Mouse (Mus musculus) layer of hippocampus, postnatal 25 days (tissue): ENCODE measurements at regions not wholly inside any gene's neighbourhood (a gene's known extent, or its start where the extent isn't known, plus 50 kb on each side); places are given as distances from the start of the nearest gene placed in this dataset.
A peak's percentile ranks its signal among the peaks of the same experiment; 100 is the strongest.

Source experiments
- DNase-seq, 2 experiments: peaks; one replicate each; pipeline ENCODE4 v3.0.0; 2022; ENCODE audit warnings: mixed read lengths in 2 of 2, low spot score in 1 of 2; ENCODE audit errors: extremely low spot score in 1 of 2

DNA sequence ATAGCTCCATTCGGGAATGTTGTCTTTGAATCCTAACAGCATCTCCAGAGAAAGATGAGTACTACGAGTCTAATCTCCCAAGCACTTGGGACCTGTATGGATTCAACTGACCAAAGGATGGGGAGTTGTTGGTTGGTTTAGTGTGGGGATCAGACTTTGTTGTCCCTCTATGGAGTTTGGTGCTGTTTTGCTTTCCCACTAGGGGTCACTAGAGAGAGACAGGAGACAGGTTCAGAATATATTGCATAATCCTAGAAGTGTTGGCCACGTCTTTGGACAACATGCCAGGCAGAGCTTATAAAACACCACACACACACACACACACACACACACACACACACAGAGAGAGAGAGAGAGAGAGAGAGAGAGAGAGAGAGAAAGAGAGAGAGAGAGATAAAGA lies 118.6 kb upstream of the Ercc6l2 start:
- DNase-seq = no peak

DNA sequence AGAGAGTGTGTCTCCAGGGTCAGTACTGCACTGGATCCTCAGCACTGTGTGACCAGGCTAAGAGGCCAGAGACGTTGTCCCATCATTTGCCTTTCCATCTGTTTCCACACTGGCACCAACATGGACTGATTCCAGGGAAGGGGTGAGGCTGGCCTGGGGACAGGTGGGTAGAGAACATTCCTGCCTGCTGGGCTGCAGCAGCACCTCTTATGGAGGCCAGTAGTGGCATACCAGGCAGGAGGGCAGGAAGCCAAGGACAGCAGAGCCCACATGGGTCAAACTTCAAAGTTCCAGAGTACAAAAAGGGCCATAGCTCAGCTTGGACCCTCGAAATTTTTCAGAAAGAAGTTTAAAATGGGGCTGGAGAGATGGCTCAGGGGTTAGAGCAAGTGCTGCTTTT lies 115.4 kb upstream of the Ercc6l2 start:
- no peak for DNase-seq

DNA sequence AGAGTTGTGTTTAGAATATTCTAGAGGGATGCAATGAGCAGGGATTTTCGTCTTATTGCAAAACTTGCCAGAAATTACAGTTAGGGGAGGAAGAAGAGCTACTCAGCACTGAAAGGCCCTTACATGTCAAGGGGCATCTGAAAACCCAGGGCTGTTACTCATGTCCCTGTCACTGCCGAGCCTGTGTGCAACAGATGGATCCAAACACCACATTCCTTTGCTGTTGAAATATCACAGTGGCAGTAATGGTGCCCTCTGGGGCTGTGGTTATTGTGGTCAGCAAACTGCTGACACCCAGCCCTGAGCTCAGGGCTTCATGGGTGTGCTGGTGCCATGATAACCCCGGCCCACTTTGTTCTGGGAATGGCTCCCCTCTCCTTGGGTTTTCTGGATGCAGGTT lies 114.3 kb upstream of the Ercc6l2 start:
- DNase-seq = no peak

DNA sequence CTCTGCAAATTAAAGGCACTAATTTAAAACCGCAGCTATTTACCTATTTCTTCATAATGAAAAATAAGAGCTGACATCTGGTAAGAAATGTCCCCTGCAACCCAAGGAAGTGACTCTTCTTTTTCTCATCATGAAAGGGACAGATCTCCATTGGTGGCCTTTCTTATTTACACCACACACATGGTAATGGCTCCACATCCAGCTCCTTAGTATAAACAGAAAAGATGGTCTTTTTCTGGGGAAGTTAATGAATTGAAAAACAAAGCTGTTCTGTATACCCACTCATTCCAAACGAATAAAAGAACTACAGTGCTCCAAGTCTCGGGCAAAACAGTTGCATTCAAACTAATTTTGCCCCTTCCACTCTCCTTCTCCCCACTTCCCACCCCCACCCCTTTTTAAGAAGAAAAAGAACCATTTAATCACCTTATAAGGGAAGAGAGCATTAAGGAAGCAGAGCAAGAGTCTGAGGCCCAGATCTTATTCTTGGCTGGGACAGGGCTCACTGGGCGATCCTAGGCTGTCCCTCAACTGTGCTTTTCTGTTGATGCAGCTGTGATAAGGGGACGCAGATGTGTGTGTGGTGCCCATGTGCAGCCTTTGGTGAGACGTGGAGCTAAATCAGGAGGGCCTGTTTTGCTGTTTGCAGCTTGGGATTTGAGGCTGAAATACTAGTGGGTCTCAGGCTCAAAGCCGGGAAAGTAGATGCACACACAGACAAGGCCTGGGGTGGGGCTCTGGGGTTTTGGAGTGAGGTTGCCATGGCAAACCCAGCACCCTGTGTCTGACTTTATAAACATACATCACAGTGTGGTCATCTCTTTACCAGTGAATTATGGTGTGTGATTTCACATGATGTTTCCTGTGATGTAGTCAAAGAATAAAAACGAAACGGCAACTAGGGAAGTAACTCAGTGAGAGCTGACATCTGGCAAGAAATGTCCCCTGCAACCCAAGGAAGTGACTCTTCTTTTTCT lies 113.6 kb upstream of the Ercc6l2 start:
- DNase-seq = no peak

DNA sequence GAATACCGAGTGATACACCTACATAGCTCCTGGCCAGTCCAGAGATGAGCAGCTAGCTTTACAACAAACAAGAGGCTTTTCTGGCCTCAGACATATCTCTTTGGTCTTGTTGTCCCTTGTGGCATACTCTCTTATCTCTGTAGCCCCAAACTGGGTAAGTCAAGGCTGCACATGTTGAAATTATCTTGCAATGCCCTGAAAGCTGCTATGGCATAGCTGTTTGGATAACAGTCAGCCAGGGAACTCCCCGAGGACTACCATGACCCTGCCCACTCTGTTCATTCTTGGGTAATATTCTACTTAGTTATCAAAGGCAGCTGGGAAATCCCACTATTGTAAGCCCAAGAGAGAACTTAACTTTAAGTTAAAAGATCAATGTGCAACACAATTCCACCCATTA lies 106.5 kb upstream of the Ercc6l2 start:
- no peak for DNase-seq

DNA sequence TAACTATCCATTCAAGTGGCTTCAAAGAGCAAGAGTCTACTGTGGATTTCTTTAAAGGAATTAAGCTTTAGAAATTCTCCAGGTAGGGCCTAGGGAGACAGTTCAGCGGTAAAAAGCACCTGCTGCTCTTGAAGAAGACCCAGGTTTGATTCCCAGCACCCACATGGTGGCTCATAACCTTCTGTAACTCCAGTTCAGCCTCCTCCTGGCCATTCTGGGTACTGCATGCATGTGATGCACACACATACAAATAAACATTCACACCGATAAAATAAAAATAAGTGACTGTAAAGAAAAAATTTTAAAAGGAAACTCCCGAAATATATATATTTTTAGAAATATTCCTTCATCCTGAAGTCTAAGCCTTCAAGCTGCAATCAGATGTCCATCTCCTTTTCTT lies 101.9 kb upstream of the Ercc6l2 start:
- DNase-seq = no peak

DNA sequence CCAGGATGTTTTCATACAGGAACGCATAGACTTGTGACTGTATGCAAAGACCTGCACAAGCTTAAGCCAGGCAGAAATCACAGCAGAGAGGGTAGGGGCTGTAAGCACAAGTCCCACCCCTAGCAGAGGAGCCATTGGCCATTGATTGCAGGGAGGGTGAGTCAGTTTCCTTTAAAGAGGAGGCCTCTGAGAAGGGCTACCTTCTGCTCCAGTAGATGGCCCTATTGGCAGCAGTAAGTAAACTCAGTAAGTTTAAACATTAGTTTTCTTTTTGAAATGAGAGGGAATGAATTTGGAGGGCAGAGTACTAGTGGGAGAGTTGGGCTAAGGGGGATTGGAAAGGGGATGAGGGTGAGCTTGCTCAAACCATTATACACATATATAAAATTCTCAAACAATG lies 98.5 kb upstream of the Ercc6l2 start:
- no peak for DNase-seq

DNA sequence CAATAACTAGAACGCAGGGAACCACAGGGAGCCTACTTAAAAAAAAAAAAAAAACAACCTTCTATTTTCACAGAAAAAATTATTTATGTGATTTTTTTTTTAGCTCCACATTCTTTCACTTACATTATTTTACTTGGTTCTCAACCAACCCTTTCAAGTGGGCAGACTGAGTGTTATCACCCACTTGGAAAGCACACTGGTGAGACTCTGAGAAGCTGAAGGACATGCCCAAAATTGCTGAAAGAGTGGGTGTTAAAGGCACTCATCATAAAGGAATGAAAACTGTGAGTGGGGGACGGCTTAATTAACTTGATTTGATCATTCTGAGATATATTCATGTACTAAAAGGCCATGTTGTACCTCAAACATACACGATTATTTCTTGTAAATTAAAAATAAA lies 97.8 kb upstream of the Ercc6l2 start:
- DNase-seq = no peak

DNA sequence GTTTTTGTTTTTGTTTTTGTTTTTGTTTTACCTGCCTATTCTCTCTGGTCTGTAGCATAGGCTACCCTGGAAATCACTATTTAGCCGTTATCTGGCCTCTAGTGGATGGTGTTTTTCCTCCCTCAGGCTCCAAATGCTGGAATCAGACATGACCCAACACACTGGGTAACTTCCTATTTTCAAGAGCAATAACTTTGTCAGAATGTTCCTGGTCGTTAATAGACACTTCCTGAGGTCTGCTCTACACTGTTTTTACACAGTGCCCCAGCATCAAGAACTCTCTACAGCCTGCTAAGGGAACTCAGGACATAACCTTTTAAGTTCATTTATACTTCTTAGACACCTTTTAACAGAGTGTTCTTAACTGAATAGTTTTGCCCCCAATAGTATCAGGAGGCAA lies 96.3 kb upstream of the Ercc6l2 start:
- no peak for DNase-seq

DNA sequence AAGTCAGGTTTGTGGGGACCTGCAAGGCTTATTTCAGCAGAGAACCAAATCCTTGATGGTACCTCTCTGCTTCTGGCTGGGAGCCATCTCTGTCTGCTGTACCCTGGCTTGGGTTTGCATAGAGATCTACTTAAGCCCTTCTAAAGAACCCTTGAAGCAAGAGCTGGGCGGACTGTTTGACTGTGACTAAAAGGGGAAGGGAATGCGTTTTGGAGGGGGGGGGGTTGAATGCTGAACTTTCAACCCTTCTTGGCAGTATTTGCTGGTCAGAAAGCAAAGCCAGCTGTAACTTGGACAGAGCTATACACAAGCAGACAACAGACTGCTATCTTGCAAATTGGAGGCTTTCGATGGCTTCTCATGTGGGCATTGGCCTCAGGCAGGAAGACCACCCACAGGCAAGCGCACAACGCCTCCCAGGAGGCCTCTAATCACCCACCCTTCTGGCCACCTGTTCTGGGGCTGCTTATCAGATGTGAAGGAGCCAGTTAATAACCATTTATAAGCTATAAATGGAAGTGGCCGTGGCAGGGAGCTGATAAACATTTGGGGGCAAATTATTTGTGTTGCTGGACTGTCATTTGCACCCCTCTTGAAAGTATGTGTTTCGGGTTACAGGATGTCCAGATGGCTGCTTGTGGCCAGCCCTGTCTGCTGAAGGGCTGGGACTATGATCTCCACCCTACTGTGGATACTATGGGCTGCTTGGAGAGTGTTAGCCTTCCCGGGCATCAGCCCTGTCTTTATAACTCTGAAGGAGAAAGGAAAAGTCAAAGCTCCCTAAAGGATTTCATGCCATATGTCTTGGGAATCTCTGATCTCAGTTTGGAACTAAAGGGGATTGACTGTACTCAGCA lies 95.5 kb upstream of the Ercc6l2 start:
- no peak for DNase-seq

DNA sequence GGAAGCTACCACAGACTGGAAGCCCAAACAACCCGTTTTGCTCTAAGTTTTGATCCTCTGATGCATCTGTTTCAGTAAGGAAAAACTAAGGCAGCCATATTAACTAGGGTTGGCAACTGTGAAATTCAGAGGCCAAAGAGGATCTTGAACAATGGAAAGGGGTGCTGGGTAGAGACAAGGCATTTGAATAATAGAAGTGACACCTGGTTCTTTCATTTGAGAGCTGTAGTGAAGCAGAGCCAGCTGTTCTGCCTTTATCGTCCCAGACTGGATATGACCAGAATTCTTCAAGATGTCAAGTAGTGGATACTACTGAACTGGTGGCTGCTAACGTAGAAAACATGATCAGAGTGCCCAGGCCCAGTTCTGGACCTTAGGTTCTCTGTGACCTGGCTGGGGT lies 94.4 kb upstream of the Ercc6l2 start:
- no peak for DNase-seq

DNA sequence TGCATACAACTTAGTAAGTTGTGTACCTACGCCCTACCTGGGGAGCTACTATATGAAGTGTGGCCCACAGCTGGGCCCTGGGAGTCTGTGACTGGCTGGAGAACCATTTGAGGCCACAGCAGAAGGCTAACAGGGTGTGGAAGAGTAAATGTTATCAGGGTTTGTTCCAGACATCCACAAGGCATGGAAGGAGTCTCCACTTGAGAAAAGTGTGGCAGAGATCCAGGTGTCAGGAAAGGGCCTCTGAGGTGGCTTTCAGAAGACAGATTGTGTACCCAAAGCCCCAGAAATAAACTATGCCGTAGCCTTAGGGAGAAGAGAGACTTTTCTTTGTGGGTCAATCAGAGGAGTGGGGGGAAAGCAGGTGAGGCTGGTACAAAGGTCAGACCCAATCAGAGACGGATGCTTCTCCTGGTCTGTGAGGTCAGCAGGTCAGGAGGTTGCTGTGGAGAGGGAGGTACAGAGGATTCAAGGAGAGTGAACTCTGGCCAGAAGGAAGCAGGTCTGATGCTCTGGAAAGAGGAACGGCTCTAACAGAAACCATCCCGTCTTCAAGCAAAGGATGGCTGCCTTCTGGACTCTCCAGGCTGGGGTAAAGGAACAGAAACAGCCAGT lies 93.9 kb upstream of the Ercc6l2 start:
- no peak for DNase-seq

DNA sequence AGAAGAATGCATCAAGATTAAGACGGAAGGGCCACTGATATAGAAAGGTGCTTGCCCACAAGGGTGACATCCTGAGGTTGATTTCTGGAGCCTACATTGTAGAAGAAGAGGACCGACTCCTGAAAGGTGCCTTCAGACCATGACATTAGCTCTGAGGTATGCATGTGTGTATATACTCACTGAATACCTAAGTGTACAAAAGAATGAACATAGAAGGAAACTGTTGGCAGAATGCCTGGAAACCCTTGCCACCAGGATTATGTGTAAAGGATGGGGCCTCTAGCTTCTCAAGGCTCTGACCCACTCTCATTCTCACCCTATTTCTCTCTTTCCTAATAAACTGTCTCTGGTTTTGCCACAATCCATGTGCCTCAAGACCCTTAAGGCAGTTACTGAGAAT lies 90.7 kb upstream of the Ercc6l2 start:
- DNase-seq = no peak

DNA sequence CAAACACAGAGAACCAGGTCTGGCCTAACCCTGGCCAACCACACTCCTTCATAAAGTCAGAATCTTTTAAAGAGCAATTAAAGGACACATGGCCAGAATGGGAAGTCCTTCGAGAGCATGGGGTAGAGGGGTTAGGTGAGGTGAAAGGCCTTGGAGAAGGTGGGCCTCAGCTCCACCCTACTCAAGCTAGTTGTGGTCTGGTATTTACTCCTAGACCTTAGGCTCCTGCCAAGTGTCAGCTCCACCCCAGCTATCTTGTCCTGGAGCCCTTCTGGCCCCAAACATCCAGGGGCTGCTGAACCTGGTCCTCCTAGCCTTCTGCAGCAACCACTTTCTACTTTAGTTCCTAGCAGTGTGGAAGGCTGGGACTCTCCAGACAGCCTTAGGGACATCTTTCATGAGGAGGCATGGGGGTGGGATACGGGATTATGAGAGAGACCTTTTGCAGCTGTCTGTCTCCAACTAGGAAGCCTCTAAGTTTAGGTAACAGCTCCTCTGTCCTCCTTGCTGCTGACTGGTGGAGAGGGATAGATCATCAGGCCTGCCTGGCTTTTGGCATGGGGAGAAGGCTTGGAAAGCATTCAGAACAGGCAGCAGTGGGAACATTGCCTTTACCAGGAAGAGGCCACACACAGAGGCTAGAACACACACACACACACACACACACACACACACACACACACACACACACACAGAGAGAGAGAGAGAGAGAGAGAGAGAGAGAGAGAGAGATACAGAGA lies 90.0 kb upstream of the Ercc6l2 start:
- no peak for DNase-seq

DNA sequence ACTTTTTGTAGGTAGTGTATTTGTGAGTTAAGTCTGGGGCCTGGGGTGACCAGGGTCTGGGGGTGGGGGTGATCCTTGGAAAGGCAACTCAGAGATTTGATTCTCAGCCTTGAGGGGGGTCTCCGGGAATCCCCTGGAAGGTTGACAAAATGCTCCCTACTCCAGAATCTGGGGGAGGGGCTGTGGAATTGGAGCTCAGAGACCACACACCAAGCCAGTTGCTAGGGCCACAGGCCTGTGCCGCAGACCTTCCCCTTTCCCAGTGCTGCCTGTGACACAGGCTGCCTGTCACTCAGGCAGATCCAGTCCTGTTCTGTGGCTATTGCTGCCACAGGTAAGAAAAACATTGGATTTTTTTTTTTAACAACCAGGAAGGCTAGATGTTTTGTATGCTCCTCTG lies 89.0 kb upstream of the Ercc6l2 start:
- DNase-seq = no peak

DNA sequence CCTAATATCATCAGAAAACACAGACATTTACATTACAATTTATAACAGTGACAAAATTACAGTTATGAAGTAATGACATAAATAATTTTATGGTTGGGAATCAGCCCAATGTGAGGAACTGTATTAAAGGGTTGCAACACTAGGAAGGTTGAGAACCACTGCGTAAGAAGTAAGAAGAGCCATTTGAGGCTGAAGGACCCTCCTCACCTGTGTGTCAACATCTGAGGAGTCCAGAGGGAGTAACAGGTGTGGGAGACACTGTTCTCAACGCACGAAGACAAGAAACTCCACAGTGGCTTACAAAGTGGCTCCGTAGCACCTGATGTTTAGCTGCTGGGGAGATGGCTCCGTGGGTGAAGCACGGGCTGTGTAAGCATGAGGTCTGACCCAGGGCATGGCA lies 88.5 kb upstream of the Ercc6l2 start:
- DNase-seq = no peak

DNA sequence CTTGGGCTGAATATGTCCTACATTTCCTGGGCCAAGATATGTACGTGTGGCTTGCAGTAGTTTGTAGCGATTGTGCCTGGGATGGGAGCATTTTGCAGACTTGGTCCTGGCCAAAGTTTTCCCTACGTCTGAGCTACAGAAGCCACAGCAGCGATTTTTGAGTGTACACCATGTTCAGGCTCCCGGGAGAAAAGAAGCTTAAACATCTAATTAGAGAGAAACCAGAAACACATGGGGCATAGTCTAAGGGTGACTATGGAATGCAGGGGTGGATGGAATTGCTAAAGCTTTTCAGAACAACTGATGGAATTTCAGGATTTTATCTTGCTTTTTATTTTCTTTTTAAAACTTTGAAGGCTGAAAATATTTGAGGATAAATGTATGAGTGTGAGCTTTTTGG lies 79.3 kb upstream of the Ercc6l2 start:
- no peak for DNase-seq

DNA sequence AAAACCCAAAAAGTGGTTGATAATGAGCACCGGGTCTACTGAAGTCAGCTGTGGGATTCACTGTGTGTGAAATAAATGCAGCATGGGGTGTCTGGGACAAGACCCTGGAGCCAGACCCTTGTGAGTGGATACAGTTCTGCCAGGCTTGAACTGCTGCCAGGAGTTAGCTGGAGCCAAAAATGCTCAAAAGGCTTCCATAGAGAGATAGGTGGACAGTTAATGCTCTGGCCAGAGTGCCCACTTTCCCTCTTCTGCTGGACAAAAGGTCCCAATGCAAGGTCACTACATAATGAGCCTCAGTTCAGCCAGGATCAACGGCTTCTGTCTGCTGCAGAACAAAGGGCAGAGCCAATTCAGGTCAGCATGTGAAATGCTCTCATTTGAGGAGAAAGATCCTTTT lies 73.2 kb upstream of the Ercc6l2 start:
- DNase-seq = peak in 1 of 2 experiments; percentile 25

DNA sequence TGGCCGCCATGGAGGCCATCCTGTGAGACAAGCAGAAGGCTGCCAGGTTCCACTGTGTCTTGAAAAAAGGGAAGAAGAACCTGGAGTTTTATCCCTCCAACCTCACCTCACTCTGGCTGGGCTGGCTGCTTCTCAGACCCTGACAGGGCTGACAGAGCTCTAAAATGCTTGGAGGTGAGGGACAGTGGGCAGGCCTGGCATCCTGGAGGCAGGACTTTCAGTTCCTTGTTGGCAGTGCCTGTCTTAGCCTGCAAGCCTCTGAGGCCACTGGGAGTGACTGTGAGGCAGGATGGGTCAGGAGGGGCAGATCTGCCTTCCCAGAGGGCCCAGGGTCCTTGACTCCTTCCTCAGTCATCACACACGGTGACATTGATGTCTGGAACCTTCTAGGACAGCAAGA lies 66.3 kb upstream of the Ercc6l2 start:
- DNase-seq = no peak

DNA sequence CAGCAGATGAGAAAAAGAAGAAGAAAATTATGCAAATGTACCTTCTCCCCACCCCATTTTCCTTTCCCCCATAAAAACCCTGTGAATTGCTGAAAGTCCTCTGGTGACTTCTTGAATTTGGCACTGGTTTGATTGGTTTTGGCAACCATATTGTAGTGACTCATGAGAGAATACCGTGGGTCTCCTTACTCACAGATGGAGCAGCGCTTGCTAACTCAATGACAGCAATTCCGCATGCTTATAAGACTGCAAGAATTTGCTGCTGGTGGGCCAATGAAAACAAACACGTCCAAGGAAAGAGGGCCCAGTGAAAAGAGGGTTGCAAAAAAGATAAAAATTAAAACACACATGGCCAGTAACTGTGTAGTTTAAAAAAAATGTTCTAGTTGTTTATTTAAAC lies 65.0 kb upstream of the Ercc6l2 start:
- DNase-seq = no peak

DNA sequence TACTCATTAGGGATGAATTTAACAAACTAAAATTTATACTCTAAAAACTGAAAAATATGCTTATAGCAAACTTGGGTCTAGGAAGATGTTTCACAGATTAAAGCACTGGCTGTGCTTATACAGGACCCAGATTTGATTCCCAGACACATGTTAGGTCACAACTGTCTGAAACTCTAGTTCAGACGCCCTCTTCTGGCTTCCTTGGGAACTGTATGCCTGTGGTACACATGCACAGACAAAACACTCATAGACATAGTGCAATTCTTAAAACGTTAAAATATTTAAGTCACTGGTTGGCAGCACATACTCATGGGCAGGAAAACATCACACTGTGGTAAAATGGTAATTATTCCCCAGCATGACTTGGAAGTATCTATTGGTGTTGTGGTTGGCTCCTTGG lies 63.8 kb upstream of the Ercc6l2 start:
- DNase-seq = no peak
